ENCODE assay signal across 8 mouse cellular contexts in genomic region chr9:71623871-71624569, GRCm38 (mm10). TPM values are rescaled to one million over a fixed set of nuclear protein-coding genes. Genes with fewer than 3 reads are reported as not detected.
A peak's percentile ranks its signal among the peaks of the same experiment; 100 is the strongest.
DNase-seq lines count a peak whose midpoint lies in the region; ATAC-seq lines count a peak whose summit lies in the region.

No protein-coding gene starts in this region.

- intact Hi-C loops in heart, postnatal 14 days (cut with DNase I): loop anchor here (2.0 kb wide), 1 partner anchor 265 kb away; no protein-coding TSS in a partner anchor
- intact Hi-C loops in gastrocnemius, postnatal 36 days (cut with DNase I): loop anchor here (2.0 kb wide), 1 partner anchor 265 kb away; no protein-coding TSS in a partner anchor

- no peaks in the 10 kb centered on the region for H3K27me3 ChIP-seq in midbrain, embryonic 11.5 days (ENCODE audit: control insufficient read depth, insufficient read depth, low read length)
- no peaks in the 10 kb centered on the region for H3K27me3 ChIP-seq in midbrain, embryonic 10.5 days (ENCODE audit: low read depth, poor library complexity, severe bottlenecking)
- no peaks in the 10 kb centered on the region for H3K27me3 ChIP-seq in limb, embryonic 10.5 days (ENCODE audit: low read depth, poor library complexity, severe bottlenecking)

- H3K27ac ChIP-seq in midbrain, embryonic 11.5 days (ENCODE audit: low read depth, low read length): no peak overlapping the region
- no peak overlapping the region for H3K27ac ChIP-seq in midbrain, embryonic 10.5 days (replicated peaks)
- no peak overlapping the region for H3K27ac ChIP-seq in limb, embryonic 10.5 days

- no peak overlapping the region for H3K4me3 ChIP-seq in midbrain, embryonic 11.5 days (ENCODE audit: low read depth, low read length)
- no peak overlapping the region for H3K4me3 ChIP-seq in midbrain, embryonic 10.5 days
- H3K4me3 ChIP-seq in limb, embryonic 10.5 days: no peak overlapping the region

- H3K9me3 ChIP-seq in midbrain, embryonic 11.5 days (ENCODE audit: control insufficient read depth, low read length): no peaks in the 10 kb centered on the region
- H3K9me3 ChIP-seq in midbrain, embryonic 10.5 days (replicated peaks): no peaks in the 10 kb centered on the region
- no peaks in the 10 kb centered on the region for H3K9me3 ChIP-seq in limb, embryonic 10.5 days (replicated peaks)

- no peaks in the 10 kb centered on the region for H3K36me3 ChIP-seq in midbrain, embryonic 11.5 days (ENCODE audit: control insufficient read depth, insufficient read depth, low read length)
- no peaks in the 10 kb centered on the region for H3K36me3 ChIP-seq in midbrain, embryonic 10.5 days
- no peaks in the 10 kb centered on the region for H3K36me3 ChIP-seq in limb, embryonic 10.5 days

- no peaks in the 10 kb centered on the region for H3K4me1 ChIP-seq in midbrain, embryonic 11.5 days (ENCODE audit: control insufficient read depth, insufficient read depth, low read length)
- H3K4me1 ChIP-seq in midbrain, embryonic 10.5 days: peaks cover 9% of the 10 kb centered on the region
- H3K4me1 ChIP-seq in limb, embryonic 10.5 days: peaks cover 7% of the 10 kb centered on the region

- DNase-seq in adrenal gland, adult (ENCODE audit: inconsistent age in 2 of 2, low spot score in 1 of 2): peak; percentile 29 to 73
- no peak for DNase-seq in adrenal gland, adult 2 months
- DNase-seq in midbrain, embryonic 11.5 days (ENCODE audit: low spot score, missing footprints): no peak
- no peak for DNase-seq in midbrain, embryonic 10.5 days (ENCODE audit: low spot score)
- peak; percentile 19 to 53 for DNase-seq in heart, postnatal 14 days
- peak; percentile 50 for DNase-seq in limb, embryonic 10.5 days (ENCODE audit: low spot score)
- no peak for DNase-seq in gastrocnemius, postnatal 36 days

- no peak overlapping the region for H3K9ac ChIP-seq in midbrain, embryonic 11.5 days (ENCODE audit: low read length)

- ATAC-seq in midbrain, embryonic 11.5 days (ENCODE audit: low FRiP score): 0 out of 2 replicates have a peak, but pooled peaks have one; percentile 30
- 0 out of 2 replicates have a peak, but pooled peaks have one; percentile 35 for ATAC-seq in neutrophil, adult 5-6 weeks (ENCODE audit: extremely low read depth, insufficient number of reproducible peaks, low FRiP score, poor library complexity, severe bottlenecking)

- WGBS in midbrain, embryonic 11.5 days: 33% methylated on average over 4 of the region's 4 CpGs
- WGBS in midbrain, embryonic 10.5 days: 38% methylated on average over 4 of the region's 4 CpGs
- WGBS in limb, embryonic 10.5 days: 45% methylated on average over 4 of the region's 4 CpGs

- H3K4me2 ChIP-seq in midbrain, embryonic 11.5 days: no peak overlapping the region

RNA-seq across cellular contexts. Expression of gene Myzap, which starts 31.9 kb away (rescaled TPM):
- 10 to 100 TPM; 10.3 to 11.7 TPM for total RNA-seq in adrenal gland, adult 2 months (2021)
- 3.2 and 3.9 TPM in 2 replicates for polyA plus RNA-seq in adrenal gland, adult 2 months (2012; rRNA removed)
- polyA plus RNA-seq in midbrain, embryonic 11.5 days (2014; fragmentation: Nextera tagmentation; extraction: Ambion mirVana): 4.5 and 6.9 TPM in 2 replicates
- polyA plus RNA-seq in midbrain, embryonic 10.5 days (2016; fragmentation: Nextera tagmentation; extraction: Ambion mirVana): 4.2 and 5.1 TPM in 2 replicates
- 100 to 1,000 TPM; 341 to 359 TPM for total RNA-seq in heart, postnatal 14 days (2021)
- 4.7 and 5.8 TPM in 2 replicates for polyA plus RNA-seq in limb, embryonic 10.5 days (2016; fragmentation: Nextera tagmentation; extraction: Ambion mirVana)
- 6.6 and 6.8 TPM in 2 replicates for total RNA-seq in neutrophil, adult 5-6 weeks (2017)
- total RNA-seq in gastrocnemius, postnatal 36 days (2021): 1 to 10 TPM; 4.5 to 4.9 TPM

Comparison
In these comparisons a context has a peak if more than half of its experiments do, and no peak if none do; other contexts are left out.
1. DNase-seq: peak in adrenal gland, adult (2 of 2), heart, postnatal 14 days (2 of 2) and limb, embryonic 10.5 days (single experiment); none in adrenal gland, adult 2 months (single experiment), midbrain, embryonic 11.5 days (single experiment), midbrain, embryonic 10.5 days (single experiment) and gastrocnemius, postnatal 36 days (0 of 2).
2. RNA of gene Myzap, which starts 31.9 kb away (total RNA-seq): 341 to 359 TPM in heart, postnatal 14 days; 10.3 to 11.7 TPM in adrenal gland, adult 2 months, 6.6 to 6.8 TPM in neutrophil, adult 5-6 weeks and 4.5 to 4.9 TPM in gastrocnemius, postnatal 36 days; every median in the first group is over 10 times any median in the second.